Mouse (Mus musculus): Measurements from ENCODE around the gene Ndst2. TPM values are rescaled to one million over a fixed set of nuclear protein-coding genes. Genes with fewer than 3 reads are reported as not detected.
"Not testable (repeated sequence)": the region's sequence is repeated elsewhere in the genome, so short reads cannot be mapped to it uniquely, and the experiment has no call there.

Ndst2 gene
- polyA plus RNA-seq, 1 experiment from 2014 or later = 35.6 TPM

DNA sequence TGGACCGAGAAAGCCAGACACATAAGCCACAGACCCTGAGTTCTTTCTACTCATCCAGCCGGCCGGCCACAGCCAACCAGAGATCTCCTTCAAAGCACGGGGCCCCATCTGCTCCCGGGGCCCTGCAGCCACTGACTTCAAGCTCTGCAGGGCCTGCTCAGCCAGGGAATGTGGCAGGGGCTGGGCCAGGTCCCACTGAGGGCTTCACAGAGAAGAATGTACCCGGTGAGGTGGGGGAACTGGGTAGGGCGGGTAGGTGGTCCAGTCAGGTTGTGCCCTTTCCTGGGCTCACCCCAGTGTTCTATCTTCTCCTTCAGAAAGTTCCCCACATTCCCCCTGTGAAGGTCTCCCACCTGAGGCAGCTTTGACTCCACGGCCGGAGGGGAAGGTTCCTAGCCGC, 15.9 kb downstream of the Ndst2 start:
- DNase-seq (no peak), ATAC-seq (ENCODE audit: insufficient read depth) (no peak)
- H3K4me3 ChIP-seq (ENCODE audit: low read depth, low read length) = no peak overlapping the region
- TF ChIP-seq CTCF (IDR thresholded peaks at IDR 0.05; ENCODE audit: low read depth) = no peak
- 90% methylated on average over 10 of the region's 10 CpGs for WGBS
- no peak overlapping the region for H3K9ac ChIP-seq
- no peaks in the 10 kb centered on the region for H3K27me3 ChIP-seq (ENCODE audit: insufficient read depth, low read length)
- no peaks in the 10 kb centered on the region for H3K9me3 ChIP-seq (ENCODE audit: low read depth, low read length)
- H3K4me1 ChIP-seq (ENCODE audit: insufficient read depth) = no peaks in the 10 kb centered on the region
- H3K36me3 ChIP-seq (ENCODE audit: insufficient read depth) = peaks cover 99% of the 10 kb centered on the region
- H3K4me2 ChIP-seq = no peak overlapping the region
- no peak overlapping the region for H3K27ac ChIP-seq (ENCODE audit: low read depth)

DNA sequence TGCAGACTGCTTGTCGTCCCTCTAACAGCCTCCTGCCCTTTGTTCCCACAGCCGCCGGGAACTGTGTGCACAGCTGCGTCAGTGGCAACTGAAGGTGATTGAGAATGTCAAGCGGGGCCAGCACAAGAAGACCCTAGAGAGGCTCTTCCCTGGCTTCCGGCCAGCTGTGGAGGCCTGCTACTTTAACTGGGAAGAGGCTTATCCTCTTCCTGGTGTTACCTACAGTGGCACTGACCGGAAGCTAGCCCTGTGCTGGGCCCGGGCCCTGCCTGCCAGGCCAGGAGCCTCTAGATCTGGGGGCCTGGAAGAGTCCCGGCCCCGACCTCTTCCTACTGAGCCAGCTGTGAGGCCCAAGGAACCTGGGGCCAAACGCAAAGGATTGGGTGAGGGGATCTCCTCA, 20.5 kb downstream of the Ndst2 start:
- Histone ChIP-seq H3K9me3 (ENCODE audit: low read depth, low read length) (no peaks in the 10 kb centered on the region), H3K36me3 (ENCODE audit: insufficient read depth) (peaks cover 84% of the 10 kb centered on the region), H3K27me3 (ENCODE audit: insufficient read depth, low read length) (no peaks in the 10 kb centered on the region), H3K4me1 (ENCODE audit: insufficient read depth) (peaks cover 5% of the 10 kb centered on the region), H3K9ac (no peak overlapping the region), H3K4me2 (no peak overlapping the region), H3K4me3 (ENCODE audit: low read depth, low read length) (no peak overlapping the region), H3K27ac (ENCODE audit: low read depth) (no peak overlapping the region)
- WGBS = 47% methylated on average over 11 of the region's 11 CpGs
- no peak for ATAC-seq (ENCODE audit: insufficient read depth)
- DNase-seq = no peak
- TF ChIP-seq CTCF (IDR thresholded peaks at IDR 0.05; ENCODE audit: low read depth) = no peak

DNA sequence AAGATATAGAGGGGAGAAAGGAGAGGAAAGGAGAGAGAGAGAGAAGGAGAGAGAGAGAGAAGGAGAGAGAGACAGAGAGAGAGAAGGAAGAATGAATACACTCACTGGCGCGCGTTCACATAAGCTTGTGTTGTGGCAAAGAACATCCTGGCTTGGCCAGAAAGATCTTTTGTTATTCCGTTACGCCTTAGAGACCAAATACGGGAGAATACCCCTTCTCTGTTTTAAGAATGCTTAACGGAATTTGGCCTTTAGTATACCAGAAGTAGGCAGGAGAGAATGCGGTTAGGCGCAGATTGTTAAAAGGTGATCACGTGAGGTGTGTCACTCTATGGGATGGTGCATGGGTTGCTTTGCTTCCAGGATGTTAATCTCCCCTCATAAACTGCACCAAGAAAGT, 26.1 kb downstream of the Ndst2 start:
- 5% methylated on average over 10 of the region's 10 CpGs for WGBS
- H3K36me3 ChIP-seq (ENCODE audit: insufficient read depth) = peaks cover 44% of the 10 kb centered on the region
- TF ChIP-seq CTCF (IDR thresholded peaks at IDR 0.05; ENCODE audit: low read depth) = no peak
- no peaks in the 10 kb centered on the region for H3K9me3 ChIP-seq (ENCODE audit: low read depth, low read length)
- H3K4me1 ChIP-seq (ENCODE audit: insufficient read depth) = peaks cover 6% of the 10 kb centered on the region
- H3K4me3 ChIP-seq (ENCODE audit: low read depth, low read length) = peak overlapping the region; percentile 99
- no peaks in the 10 kb centered on the region for H3K27me3 ChIP-seq (ENCODE audit: insufficient read depth, low read length)
- H3K27ac ChIP-seq (ENCODE audit: low read depth) = no peak overlapping the region
- peak overlapping the region; percentile 96 for H3K9ac ChIP-seq
- DNase-seq = peak; percentile 23
- ATAC-seq (ENCODE audit: insufficient read depth) = no peak
- peak overlapping the region; percentile 75 for H3K4me2 ChIP-seq

DNA sequence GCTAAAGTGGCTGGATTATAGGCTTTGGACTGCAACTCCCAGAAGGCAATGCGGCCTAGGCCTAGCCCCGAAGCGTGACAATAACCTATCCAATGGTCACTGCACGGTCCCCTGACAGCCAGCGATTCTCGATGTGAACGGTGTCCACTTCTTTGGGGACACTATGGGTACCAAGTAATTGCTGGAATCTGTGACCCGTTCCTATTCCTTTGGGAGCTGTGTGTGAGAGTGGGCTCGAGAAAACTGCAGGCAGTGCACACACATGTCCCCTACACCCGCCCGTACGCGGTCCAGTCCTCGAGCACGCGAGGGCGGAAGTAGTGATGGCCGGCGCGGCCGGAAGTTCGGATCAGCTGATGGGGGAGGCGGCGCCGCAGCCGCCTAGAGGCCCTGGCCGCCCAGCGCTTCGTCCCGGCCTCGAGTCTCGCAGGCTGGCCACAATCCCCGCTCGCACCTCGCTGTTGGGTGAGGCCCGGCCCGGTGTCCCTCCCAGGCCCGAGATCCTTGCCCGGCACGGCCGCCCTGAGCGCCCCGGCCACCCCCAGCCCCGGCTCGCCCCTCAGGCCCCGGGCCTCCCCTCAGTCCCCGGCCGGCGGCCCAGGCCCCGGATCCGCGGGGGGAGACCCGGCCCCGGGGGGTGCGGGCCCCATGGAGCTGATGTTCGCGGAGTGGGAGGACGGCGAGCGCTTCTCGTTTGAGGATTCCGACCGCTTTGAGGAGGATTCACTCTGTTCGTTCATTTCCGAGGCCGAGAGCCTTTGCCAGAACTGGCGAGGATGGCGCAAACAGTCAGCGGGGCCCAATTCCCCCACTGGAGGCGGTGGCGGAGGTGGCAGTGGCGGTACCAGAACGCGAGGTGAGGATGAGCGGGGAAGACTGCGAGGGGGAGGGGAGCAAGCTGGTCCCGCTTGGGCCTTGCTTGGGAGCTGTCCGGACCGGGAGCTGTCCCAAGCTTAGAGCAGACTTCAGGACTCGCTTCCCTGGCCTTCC, 26.9 kb downstream of the Ndst2 start, which contains the start of gene Zswim8:
TSS of gene Zswim8 (plus strand) at position 352 of the 990 bp plus-strand sequence.
- Histone ChIP-seq H3K9ac (peak within 1 kb of the TSS; percentile 96), H3K27ac (ENCODE audit: low read depth) (peak within 1 kb of the TSS; percentile 81), H3K4me2 (peak within 1 kb of the TSS; percentile 75), H3K27me3 (ENCODE audit: insufficient read depth, low read length) (no peaks in the 10 kb centered on the region), H3K4me1 (ENCODE audit: insufficient read depth) (peaks cover 6% of the 10 kb centered on the region), H3K4me3 (ENCODE audit: low read depth, low read length) (peak within 1 kb of the TSS; percentile 99), H3K36me3 (ENCODE audit: insufficient read depth) (peaks cover 37% of the 10 kb centered on the region), H3K9me3 (ENCODE audit: low read depth, low read length) (no peaks in the 10 kb centered on the region)
- WGBS = under 1% methylated on average over 80 of the region's 80 CpGs
- DNase-seq (peak; percentile 95), ATAC-seq (ENCODE audit: insufficient read depth) (peak; percentile 93)
- no peak for TF ChIP-seq CTCF (IDR thresholded peaks at IDR 0.05; ENCODE audit: low read depth)

DNA sequence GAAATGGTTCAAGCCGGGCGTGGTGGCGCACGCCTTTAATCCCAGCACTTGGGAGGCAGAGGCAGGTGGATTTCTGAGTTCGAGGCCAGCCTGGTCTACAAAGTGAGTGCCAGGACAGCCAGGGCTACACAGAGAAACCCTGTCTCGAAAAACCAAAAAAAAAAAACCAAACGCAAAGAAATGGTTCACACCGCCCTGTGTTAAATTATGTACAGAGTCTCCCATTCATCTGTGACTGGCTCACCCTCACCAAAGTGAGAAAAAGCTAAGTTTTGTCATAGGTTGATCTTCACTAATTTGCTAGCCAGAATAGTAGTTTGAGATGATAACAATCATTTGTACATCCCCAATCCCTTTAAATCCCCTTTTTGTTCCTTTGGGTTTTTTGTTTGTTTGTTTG, 30.9 kb downstream of the Ndst2 start:
- Histone ChIP-seq H3K9ac (peak overlapping the region; percentile 93), H3K36me3 (ENCODE audit: insufficient read depth) (peaks cover 25% of the 10 kb centered on the region), H3K27ac (ENCODE audit: low read depth) (peak overlapping the region; percentile 94), H3K4me3 (ENCODE audit: low read depth, low read length) (peak overlapping the region; percentile 84), H3K4me2 (peak overlapping the region; percentile 74)
- H3K27me3 ChIP-seq (ENCODE audit: insufficient read depth, low read length); ATAC-seq (ENCODE audit: insufficient read depth); DNase-seq; H3K4me1 ChIP-seq (ENCODE audit: insufficient read depth); H3K9me3 ChIP-seq (ENCODE audit: low read depth, low read length): not testable (repeated sequence)
- 5% methylated on average over 8 of the region's 8 CpGs for WGBS

DNA sequence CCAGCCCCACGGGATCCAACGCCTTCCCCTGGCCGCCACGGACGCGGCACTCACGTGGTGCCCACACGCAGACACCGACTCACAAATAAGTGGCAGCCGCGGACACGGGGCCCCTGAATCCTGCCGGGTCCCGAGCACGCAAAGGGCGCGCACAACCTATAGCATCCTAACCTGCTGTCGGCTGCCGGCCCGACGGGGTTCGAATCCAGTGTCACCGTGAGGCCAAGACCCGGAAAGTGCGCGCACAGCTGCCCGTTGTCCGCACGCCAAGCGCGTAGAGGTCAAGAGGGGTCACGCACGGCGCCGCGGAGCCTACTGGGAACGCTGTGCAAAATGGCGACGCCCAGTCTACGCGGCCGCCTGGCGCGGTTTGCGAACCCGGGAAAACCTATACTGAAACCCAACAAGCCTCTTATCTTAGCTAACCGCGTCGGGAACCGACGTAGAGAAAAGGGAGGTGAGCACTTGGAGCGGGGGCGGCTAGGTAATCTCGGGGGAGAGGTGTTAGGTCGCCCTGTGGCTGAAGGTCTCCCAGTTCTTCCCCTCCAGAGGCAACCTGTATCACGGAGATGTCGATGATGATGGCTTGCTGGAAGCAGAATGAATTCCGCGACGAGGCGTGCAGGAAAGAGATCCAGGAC, 31.5 kb downstream of the Ndst2 start, which contains the start of gene Chchd1:
TSS of gene Chchd1 (plus strand) at position 266 of the 641 bp plus-strand sequence.
- WGBS = under 1% methylated on average over 61 of the region's 61 CpGs
- peaks cover 6% of the 10 kb centered on the region for H3K4me1 ChIP-seq (ENCODE audit: insufficient read depth)
- H3K27ac ChIP-seq (ENCODE audit: low read depth) = peak within 1 kb of the TSS; percentile 94
- ATAC-seq (ENCODE audit: insufficient read depth) (peak; percentile 52), DNase-seq (peak; percentile 95)
- H3K36me3 ChIP-seq (ENCODE audit: insufficient read depth) = peaks cover 31% of the 10 kb centered on the region
- peak within 1 kb of the TSS; percentile 74 for H3K4me2 ChIP-seq
- no peak for TF ChIP-seq CTCF (IDR thresholded peaks at IDR 0.05; ENCODE audit: low read depth)
- peak within 1 kb of the TSS; percentile 93 for H3K9ac ChIP-seq
- H3K27me3 ChIP-seq (ENCODE audit: insufficient read depth, low read length) = no peaks in the 10 kb centered on the region
- peak within 1 kb of the TSS; percentile 84 for H3K4me3 ChIP-seq (ENCODE audit: low read depth, low read length)
- no peaks in the 10 kb centered on the region for H3K9me3 ChIP-seq (ENCODE audit: low read depth, low read length)
